Mouse (Mus musculus): Measurements from ENCODE around the gene Scn1b.

Gene Scn1b

DNA sequence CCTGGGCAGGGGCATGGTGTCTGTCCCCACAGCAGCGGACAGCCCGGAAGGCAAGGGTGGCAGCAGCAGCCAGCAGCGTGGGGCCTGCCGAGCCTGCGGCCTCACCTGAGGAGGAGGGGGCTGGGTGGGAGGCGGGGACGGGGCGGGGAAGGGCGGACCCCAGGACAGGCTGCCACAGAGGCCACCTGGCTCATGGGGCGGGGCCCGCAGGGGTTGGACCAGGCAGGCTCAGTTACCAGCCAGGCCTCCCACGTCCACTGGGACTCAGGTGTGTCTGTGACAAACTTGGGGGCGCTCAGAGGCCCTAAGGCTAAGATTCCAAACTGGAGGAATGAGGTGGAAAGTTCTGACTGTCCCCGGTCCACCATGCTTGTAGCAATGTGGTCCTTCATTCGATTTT is 11.6 kb downstream of the Scn1b start, which contains the start of gene Hpn:
Gene Hpn (minus strand): TSS at position 109 of the 400 bp plus-strand sequence.
- no peak for DNase-seq (ENCODE audit: low spot score)

- DNase-seq (ENCODE audit: low spot score) = no peak
Observed at GRCm38 (mm10) chr7:31114646-31115045, 12.2 kb downstream of the Scn1b start.

GRCm38 (mm10) chr7:31113800-31114199 is 13.0 kb downstream of the Scn1b start:
- no peak for DNase-seq (ENCODE audit: low spot score)

- no peak for DNase-seq (ENCODE audit: low spot score)
Observed at GRCm38 (mm10) chr7:31112036-31112435, 14.8 kb downstream of the Scn1b start.

- DNase-seq (ENCODE audit: low spot score) = no peak
Observed at GRCm38 (mm10) chr7:31110861-31111385, 15.9 kb downstream of the Scn1b start.

- no peak for DNase-seq (ENCODE audit: low spot score)
Observed at GRCm38 (mm10) chr7:31109796-31110195, 17.0 kb downstream of the Scn1b start.

GRCm38 (mm10) chr7:31109091-31109490 is 17.7 kb downstream of the Scn1b start:
- DNase-seq (ENCODE audit: low spot score) = no peak

DNA sequence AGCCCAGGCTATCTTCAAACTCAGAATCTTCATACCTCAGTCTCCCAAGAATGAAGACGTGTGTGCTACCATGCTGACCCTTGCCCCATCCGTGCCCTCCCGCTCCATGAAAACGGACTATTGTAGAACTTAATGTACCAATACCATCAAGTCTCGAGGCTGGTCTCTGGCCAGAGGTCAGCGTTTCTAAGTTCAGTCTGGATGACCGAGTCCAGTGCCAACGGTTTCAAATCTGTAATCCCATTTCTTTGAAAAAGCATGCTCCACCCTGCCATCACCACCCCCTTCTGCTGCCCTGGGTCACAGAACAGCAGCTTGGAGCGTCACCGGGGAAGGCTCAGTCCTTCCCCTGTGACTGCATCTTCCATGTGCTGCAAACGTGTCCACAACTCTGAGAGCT is 19.0 kb downstream of the Scn1b start:
- no peak for DNase-seq (ENCODE audit: low spot score)

GRCm38 (mm10) chr7:31106166-31106565 is 20.6 kb downstream of the Scn1b start:
- DNase-seq (ENCODE audit: low spot score) = no peak

DNA sequence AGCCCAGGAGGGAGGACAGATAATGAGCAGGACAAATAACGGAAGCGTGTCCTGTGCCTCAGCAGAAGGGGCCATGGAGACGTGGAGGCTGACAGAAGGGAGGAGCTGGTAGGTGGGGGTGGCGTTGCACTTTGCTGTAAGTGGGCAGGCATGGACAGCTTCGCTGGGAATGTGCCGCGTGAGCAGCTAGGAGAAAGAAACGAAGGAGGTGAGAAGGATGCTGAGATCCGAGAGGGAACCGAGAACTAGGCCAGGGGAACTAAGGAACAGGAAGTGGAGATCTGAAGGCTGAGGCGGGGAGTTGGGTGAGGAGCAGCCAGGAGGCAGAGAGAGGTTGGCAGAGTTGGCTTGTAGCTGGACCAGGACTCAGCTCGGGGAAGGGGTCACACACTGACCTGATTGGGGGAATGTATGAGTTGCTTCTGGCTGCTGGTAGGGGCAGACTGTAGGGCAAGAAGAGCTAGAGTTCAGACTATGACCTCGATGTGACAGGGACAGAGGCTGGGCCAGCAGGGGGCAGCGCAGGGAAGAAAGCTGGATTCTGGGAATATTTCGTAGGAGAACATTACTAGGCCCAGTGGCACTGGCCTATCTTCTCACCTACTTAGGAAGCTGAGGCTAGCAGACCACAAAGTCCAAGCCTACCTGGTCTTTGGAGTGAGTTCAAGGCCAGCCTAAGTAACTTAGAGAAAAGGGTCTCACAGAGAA is 21.6 kb downstream of the Scn1b start:
- DNase-seq (ENCODE audit: low spot score) = no peak

GRCm38 (mm10) chr7:31100786-31101185 is 26.0 kb downstream of the Scn1b start:
- DNase-seq (ENCODE audit: low spot score) = no peak

DNA sequence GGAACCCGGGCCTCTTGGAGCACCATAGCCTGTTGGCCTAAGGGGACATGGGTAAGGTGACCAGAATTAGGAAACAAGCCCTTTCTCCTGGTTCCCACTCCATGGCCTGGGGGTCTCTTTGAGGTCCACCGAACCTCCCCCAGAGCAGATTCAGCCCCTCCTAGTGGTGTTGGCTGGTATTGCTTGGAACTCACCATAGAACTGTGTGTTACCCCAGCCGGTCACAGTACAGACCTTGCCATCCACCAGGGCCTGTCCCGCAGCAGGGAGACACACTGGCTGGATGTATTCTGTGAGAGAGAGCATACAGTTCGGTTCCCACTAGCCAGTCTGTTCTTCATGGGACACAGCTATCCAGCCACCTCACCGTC is 27.2 kb downstream of the Scn1b start:
- DNase-seq (ENCODE audit: low spot score) = no peak

- no peak for DNase-seq (ENCODE audit: low spot score)
Observed at GRCm38 (mm10) chr7:31098697-31099611, 27.8 kb downstream of the Scn1b start.

DNA sequence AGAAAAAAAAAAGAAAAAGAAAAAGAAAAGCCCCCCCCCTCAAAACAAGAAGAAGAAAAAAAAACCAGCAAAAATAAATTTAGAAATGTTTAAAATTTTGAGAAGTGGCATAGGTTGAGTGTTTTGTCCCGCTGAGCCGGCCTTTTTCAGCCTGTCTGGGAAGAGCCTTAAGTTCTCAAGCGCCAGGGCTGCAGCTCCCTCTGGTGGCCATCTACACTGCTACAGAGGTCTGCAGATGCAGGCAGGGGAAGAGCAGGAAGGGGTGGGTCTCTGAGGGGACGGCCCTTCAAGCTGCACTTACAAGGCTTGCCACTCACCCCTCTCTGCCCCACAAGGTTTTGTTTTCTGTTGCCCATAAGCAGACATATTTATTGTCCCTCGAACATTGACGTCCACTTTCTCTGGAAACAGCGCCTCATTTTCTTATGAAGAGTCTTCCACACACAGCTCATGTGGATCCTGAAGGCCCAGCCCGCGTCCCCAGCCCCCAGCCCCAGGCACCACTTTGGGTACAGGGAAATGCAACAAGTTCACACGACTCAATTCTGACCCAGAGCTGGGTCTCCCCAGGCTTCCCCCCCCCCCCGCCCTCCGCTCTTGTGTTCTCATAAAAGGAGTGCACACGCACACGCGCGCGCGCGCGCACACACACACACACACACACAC is 29.1 kb downstream of the Scn1b start:
- peak; percentile 51 for DNase-seq (ENCODE audit: low spot score)

DNA sequence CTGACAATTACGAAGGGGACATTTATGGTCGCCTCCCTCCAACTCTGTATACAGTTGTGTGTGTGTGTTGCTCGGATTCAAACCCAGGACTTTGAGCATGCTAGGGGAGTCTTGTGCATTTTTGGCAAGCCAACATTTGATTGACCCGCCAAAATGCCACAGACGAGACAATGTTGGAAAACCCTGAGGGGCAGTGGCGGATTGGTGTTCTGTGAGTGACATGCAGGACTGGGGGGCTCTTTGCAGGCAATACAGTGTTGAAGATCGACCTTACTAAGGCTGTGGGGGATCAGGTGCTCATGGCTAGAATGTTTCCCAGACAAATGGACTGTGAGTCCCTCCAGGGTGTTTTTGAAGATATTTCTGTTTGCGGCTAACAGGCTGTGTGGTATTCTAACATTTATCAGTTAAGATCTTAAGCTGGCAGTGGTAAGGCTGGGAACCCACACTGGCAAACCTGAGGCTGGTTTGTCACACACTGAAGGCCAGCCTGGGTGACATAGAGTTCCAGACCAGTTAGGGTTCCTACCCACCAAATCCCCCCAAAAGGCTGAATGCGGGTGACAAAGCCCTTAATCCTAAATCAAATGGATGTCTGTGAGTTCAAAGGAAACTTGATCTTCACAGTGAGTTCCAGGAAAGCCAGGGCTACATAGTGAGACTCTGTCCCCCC is 29.8 kb downstream of the Scn1b start:
- DNase-seq (ENCODE audit: low spot score) = no peak

DNA sequence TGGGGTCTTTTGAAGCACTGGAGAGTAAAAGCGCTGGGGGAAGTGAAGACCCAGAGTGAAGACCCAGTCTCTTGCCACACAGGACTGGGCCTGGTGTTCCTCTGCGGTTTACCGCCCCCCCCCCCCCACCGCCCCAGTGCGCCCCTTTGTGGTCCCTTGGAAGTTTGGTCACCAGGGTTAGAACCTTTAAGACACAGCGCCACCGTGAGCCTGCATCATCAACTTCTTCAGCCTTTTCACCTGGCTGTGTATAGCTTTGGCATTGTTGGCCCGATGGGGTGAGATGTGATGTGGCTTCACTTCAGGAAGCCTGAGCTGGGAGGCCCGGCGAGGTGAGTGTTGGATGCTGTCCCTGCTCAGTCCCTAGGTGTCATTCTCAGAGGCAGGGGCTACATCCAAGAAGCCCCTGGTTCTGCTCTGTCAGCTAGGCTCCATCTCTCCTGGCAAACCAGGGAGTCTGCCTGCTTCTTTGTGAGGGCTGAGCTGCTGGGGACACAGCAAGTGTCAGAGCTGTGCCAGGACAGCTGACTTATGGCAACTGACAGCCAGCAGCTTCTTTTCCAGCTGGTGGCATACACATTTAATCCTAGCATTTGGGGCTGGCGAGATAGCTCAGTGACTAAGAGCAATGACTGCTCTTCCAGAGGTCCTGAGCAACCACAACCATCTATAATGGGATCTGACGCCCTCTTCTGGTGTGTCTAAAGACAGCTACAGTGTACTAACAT is 31.9 kb downstream of the Scn1b start:
- DNase-seq (ENCODE audit: low spot score) = no peak

GRCm38 (mm10) chr7:31089721-31090120 is 37.1 kb downstream of the Scn1b start:
- no peak for DNase-seq (ENCODE audit: low spot score)

DNA sequence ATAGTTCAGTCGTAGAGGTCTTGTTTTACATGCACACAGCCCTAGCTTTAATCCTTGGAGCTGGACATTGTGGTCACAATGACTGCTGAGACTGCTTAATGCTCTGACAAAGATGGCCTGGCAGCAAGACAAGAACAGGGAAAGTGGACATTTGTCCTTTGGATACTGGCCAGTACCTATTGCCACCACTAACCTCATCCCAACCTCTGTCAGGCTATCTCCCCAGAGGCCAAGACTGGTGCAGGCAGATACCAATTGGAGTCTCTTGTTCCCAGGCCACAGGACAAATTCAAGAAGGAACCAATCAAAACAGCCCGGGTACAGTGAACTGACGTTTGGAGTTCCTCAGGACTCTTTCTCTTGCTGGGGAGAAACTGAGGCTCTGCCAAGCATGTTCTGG is 38.6 kb downstream of the Scn1b start:
- DNase-seq (ENCODE audit: low spot score) = no peak

DNA sequence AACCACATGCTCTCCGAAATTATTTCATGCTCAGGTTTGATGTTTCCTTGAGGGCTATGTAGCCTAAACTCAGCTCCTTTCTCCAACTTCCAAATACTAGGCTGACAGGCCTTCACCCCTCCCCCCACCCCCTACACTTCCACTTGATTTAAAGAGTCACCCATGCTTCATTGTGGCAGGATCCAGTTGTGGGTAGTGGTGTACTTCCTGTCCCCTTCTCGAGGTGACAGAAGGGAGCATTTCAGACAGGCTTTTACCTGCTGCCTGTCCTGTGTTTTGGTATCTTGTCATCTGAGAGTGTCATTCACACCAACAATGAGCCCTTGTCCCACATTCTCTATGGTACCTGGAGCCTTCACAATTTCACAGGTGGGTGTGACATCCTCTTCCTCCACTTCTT is 39.5 kb downstream of the Scn1b start:
- no peak for DNase-seq (ENCODE audit: low spot score)

DNA sequence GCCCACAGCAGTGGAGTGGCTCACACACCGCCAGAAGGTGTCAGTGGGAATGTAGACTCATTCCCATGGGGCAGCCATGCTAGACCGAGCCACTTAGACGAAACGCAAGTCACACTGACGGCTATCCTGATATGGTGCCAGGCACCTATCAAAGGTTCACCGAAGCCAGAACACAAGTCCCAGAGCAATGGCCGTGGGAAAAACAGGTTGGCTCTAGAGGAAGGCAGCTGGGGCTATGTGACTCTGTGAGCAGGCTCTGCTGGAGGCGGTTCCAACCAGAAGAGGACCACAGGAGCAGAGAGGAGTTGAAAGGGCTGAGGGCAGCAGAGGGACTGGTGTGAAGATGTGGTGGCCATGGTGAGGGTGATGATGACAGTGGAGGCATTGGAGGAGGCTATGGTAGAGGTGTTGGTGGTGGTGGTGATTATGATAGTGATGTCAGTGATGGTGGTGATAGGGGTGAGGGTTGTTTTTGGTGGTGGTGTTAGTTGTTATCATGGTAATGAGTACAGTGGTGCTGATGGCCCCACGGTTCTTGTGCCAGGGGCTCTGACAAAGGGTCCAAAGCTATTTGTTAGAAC is 40.5 kb downstream of the Scn1b start:
- no peak for DNase-seq (ENCODE audit: low spot score)

- no peak for DNase-seq (ENCODE audit: low spot score)
Observed at GRCm38 (mm10) chr7:31085171-31085570, 41.6 kb downstream of the Scn1b start.

All from c-Kit-positive CD71-positive TER-119-positive erythroid progenitor cells, embryonic 14.5 days (primary cell).